Mouse (Mus musculus) right cerebral cortex, postnatal 4 days (tissue): ENCODE measurements around the gene Eef1e1.
"Not testable (repeated sequence)": the region's sequence is repeated elsewhere in the genome, so short reads cannot be mapped to it uniquely, and the experiment has no call there.

Experiments
- DNase-seq: peaks from one replicate; pipeline ENCODE4 v3.0.0-alpha.2; 2022

Eef1e1 gene

DNA sequence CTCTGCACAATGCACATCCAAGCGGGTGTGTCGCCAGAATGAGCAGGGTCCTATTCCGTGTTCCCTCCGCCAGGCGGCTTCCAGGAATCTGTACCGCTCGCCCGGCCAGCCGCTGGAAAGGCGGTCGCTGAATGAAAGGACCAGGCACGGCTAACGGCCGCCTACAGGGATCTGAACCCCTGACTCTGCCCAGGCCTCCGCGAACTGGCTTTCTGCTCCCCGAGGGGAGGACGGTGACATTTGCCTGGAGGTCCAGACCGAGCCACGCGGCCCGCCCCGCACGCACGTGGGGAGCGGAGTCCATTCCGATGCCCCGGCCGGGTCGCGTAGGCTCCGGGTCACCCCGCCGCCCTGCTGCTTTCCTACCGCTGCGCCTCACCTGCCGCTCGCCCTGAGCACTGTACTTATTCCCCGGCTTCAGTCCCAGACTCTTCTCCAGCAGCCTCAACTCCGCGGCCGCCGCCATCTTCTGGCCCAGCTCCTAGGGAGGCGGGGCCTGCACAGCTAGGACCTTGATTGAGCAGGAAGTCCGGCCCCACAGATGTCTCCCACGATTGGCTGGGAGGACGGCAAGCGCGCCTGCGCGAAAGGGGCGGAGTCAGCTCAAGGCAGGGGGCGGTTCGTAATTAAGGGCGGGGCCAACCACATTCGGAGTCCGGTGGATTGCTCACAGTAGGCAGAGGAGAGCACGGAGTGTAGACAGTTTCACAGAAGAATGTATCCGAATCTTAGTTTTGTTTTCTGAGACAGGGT lies at the start of gene Eef1e1:
TSS of gene Eef1e1 (minus strand) at position 531 of the 753 bp plus-strand sequence.
- DNase-seq = peak; percentile 91

DNA sequence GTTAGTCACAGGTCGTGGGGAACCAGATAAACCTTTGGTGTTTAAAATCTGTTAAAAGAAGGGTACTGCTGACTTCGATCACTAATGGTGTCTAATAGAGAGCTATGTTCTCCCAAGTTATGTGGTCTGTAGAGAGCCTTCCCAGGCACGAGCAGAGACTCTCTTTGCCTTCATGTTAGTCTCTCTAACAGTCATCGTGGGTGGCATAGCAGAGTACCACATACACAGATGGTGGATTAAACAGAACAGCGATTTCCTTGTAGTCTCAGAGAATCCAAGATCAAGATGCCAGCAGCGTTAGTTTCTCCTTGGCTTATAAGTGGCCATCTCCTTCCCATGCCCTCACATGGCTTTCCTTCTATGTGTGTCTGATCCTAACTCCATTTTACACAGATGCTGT lies 32.0 kb upstream of the Eef1e1 start:
- DNase-seq = no peak

DNA sequence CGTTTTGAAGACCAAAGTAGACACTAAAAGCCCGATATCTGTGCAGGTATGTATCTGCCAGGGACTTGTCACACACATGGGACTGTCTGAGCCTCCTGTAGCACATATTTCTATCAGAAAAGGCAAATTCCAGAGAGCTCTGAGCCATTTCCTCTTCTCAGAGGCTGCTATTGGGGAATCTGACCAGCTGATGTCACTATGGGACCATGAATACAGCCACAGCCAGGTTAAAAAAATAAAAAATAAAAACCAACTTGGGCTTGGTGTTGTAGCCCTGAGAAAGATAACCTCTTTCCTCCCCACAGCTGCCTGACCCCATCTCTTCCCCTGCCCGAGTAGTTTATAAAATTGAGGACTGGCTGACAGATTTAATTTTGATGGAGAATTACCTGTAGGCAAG lies 31.2 kb upstream of the Eef1e1 start:
- peak; percentile 33 for DNase-seq

DNA sequence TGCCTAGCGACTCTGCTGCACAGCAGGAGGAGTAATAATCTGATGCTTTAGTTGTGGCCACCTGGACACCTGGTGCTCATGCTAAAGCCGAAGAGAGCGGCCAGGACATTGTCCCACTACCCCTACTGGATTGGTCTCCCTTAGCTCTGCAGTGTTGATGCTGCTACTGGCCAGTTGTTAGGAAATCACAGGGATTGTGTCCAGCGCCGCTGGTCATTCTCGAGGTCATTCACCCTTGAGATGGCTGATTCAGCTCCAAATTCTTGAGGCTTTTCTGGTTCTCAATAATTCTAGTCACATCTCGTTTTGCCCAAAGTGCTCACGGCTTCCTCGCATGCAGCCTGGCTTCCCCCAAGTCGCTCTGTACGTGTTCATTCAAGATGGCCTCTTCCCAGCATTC lies 29.9 kb upstream of the Eef1e1 start:
- no peak for DNase-seq

DNA sequence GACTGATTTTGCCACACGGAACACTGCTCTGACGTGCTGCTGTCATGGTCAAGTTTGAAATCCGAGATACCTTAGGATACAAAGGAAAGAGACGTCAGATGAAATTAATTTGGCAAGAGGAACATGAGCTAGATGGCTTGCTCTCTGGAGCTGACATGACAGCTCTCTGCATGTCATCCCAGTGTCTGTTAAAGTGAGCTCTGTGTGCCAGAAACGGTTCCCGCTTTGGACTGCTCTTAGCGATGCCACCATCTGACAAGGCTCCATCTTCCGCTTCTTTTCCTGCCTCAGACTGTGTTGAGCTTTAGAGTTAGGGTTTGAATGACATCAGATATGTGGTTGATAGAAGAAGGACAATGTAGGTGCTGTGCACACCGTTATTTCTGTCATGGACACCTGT lies 13.5 kb upstream of the Eef1e1 start:
- no peak for DNase-seq

DNA sequence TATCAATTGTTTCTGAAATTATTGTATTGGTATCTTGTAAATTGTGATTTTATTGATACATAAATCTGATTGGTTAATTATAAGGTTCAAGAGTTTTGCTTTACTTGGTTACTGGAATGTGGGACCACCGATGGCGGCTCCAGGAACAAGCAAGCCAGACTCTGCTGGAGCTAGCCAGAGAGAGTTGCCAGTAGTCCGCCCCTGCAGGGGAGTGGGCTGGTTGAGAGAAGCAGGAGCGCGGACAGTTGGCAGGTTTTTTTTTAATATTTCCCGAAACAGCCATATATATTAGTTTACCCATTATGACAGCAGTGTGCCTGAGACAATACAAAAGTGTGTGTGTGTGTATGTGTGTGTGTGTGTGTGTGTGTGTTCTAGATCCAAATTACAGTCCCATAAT lies 12.6 kb upstream of the Eef1e1 start:
- DNase-seq = not testable (repeated sequence)

DNA sequence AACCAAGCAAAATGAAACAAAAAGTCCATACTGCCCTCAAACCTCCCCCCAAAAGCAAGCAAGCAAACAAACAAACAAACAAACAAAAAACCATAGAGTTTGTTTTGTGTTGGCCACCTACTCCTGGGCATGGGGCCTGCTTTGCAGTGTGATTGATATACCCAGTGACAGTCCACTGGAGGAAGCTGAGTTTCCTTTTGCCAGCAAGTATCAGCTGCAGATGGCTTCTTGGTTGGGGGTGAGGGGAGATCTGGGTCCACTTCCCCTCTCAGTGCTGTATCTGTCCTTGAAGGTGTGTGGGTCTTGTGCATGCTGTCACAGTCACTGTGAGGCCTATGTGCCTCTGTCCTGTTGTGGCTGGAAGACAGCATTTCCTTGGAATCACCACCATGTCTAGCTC lies 11.2 kb upstream of the Eef1e1 start:
- DNase-seq = no peak

DNA sequence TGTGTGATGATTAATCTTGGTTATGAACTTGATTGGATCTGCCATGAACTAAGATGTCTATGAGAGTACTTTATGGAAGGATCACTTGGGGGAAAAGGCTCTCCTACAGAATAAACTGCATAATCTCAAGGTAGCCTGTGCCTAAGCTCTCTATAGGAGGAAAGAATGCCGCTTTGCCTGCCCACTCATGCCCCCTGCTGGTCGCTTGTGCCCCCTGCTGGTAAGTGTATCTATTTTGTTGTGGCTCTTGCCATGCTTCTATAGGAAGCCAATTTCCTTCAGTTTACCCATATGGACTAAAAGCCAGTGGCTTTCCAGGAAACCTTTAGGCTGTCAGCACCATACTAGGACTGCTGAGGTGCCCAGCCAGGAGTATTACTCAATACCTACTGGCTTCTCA lies 9.7 kb upstream of the Eef1e1 start:
- DNase-seq = peak; percentile 26

DNA sequence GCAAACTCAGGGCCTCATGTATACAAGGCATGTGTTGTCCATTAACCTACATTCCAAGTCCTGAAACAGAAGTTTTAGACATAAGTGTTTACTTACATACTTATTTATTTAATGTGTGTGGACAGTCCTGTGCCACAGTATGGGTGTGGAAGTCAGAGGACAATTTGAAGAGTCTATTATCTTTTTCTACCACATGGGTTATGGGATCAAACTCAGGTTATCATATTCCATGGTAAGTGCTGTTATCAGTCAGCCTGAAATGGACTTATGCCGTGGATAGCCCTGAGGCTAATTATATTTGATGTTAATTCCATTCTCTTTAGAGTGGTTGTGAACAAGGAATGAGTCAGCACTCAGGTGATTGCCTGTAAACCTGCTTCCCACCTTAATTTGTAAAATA lies 5.9 kb upstream of the Eef1e1 start:
- DNase-seq = no peak

DNA sequence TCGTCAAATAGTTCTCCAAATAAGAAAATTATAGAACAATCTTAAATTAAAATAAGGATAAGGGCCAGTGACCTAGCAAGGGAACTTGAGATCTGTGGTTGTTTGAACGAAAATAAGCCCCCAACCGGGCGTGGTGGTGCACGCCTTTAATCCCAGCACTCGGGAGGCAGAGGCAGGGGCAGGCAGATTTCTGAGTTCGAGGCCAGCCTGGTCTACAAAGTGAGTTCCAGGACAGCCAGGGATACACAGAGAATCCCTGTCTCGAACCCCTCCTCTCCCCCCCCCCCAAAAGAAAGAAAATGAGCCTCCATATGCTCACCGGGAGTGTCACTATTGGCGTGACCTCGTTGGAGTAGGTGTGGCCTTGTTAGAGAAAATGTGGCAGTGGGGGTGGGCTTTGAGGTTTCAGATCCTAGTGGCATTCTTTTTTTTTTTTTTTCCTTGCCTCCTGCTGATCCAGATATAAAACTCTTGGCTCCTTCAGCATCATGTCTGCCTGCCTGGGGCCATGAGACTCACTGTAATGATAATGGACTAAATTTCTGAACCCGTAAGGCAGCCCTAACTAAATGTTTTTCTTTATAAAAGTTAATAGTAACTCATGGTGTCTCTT lies 772 bp upstream of the Eef1e1 start:
- DNase-seq = no peak

DNA sequence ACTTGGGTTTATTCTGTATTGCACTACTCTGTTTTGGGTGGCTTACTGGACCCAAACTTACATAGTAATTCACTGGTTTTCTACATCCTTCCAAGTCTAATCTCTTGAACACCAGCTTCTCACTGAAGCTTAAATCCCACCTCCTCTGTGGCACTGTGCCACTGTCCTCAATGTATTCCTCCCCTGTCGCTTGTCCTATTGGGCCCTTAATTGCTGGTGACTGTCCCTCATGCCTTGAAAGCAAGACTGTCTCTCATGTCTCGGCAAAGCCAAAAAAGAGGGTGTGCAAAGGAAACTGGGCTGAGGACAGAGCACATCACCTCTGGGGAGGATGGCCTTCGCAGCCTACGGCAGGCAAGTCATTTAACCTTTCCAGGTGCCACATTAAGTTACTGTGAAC lies 993 bp downstream of the Eef1e1 start:
- DNase-seq = peak; percentile 16

DNA sequence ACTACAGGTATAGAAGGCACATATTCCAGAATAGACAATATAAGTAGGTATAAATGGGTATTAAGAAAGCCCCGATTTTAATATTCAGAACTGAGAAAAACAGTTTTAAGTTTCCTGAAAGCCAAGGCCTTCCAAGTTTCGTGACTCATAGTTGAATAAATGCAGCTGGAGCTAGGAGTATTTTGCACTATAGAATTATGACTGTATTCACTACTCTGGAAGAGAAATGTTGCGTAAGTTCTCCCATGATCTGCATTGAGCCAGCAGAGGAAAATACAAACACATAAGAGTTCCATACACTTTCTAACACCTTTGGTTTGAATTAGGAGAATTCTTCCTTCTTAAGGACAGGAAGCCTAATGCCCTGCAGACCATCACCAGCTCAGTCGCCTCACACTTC lies 8.6 kb downstream of the Eef1e1 start:
- no peak for DNase-seq

DNA sequence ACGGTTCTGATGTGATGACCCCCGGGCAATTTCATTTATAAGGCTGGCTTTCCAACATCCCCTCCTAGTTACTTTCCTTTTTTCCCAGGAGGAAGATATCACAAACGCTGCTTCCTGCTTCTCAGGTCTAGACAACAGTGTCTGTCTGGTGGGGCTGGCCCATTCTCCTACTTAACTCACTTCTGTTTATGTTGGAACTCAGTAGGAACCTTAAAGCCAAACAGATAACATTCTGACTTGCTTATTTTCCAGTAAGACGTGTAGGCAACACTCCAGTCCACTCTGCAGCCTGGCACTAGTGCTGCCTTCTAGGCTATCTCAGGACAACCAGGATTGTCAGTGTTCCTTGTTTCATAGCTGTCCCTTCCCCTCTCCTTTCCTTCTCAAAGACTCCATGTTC lies 9.8 kb downstream of the Eef1e1 start:
- no peak for DNase-seq

DNA sequence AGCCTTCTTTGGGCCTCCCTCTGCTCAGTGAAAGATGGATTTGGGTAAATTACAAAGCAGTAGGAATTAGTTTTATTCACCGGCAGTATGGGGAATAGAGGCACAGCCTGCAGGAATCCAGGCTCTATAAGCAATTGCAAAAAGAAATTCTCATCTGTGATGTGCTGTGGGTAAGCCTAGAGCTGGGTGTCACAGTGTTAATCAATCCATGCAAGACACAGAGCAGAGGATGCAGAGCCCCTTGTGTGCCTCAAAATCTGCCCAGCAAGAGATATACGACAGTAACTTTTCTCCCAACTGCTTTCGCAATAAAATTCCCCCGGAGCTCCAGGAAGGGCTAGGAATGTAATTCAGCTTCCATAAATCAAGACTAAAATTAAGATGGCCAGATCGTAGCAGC lies 17.4 kb downstream of the Eef1e1 start:
- DNase-seq = no peak

DNA sequence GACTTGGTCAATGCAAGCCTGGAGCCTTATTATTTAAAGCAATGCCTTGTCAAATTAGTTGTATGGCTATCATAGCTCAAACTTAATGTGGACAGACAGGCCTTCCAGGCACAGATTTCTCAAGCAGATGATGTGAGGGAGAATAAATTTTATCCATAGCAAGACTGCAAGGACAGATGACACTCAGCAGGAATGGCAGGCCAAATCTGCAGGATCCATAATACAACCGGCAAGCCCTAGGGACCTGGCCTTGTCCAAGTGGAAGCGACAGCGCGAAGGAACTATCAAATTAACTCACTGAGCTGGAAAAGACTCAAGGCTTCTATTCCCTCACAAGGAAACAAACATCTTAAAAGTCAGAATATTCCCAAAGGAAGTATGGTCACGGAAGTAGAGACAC lies 17.9 kb downstream of the Eef1e1 start:
- no peak for DNase-seq

DNA sequence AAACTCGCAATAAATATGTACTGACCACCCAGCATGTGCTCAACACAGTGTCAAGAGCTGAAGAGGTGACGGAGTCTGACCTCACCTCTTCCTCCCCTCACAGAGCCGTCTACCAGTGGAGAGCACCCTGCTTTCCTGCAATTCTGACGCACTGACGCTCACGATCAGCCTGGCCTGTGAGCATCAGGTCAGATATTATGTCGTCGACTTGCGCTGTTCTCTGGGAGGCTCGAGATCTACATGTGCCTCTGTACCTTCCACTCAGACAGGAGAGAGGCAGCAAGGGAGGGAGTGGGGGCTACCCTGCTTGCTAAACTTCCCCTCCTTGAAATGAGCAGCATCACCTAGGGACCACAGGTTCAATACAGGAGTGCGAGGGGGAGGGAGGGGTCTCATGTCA lies 20.2 kb downstream of the Eef1e1 start:
- DNase-seq = no peak

DNA sequence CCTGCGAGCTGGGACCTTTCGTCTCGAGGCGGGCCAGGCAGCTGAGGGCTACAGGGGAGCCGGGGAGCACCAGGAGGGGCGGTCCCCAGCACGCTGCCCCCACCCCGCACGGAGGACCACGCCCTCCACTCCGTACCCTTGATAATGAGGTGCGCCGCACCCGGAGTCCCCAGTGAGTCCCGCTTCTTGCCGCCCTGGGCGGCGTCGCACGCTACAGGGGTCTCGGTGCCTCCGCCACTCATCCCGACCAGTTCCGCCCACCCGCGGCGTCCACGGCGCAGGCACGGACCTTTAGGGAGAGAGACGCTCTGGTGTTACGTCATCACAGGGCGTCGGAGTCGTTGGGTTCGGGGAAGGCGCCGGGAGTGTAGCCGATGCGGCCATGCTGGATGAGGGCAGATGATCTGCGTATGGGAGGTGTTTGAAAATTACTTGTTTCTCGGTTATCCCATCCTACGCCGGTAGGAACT lies 24.0 kb downstream of the Eef1e1 start, which contains the start of gene Bloc1s5:
TSS of gene Bloc1s5 (minus strand) at position 310 of the 470 bp plus-strand sequence.
- peak; percentile 98 for DNase-seq

DNA sequence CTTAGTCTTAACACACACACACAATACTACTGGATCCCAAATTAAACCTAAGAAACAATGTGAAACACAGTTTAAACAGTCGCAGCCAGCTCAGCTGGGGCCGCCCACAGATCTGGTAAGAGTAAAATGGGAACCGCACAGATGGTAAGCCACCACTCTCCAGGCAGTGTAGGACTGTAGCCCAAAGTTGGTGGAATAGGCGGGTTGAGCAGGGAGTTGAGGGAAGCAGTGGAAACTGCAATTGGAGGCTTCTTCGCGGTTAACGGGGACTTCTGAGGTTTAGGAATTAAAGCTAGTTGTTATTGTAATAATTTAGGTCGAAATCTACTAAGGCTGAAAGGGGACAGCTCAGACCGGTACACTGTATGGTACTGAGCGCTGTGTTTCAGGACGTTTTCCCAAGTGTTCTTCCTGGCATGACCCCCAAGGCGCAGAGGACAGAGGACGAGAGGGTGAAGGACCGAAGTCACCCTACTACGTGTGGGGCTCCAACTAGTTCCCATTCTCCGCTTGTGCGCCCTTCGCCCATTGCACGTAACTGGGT lies 24.5 kb downstream of the Eef1e1 start:
- peak; percentile 19 for DNase-seq

DNA sequence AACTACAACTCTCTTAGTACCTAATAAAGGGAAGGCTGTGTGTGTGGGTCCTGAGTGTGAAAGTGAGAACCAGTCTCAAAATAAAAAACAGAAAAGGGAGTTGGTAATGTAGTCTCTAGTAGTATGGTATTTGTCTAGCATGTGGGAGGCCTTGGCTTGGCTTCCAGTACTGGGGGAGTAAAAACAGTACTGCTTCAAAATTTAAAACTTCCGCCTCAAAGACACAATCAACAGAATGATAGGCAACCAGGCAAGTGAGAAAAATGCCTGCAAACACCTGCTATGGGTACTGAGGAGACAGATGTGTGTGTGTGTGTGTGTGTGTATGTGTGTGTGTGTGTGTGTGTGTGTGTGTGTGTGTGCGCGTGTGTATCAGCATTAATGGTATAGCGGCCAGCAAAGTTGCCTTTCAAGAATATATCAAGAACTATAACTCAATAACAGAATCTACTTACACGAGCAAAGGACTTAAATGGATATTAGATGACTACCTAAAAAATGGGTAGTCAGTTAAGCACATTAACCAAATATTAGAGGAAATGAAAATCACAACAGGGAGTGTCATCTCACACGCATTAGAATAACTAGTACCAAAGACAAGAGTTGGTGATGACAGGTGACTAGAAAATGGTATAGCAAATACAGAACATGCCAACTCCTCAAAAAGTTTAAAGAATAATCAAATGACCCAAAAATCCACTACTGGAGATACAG lies 25.4 kb downstream of the Eef1e1 start:
- DNase-seq = no peak

DNA sequence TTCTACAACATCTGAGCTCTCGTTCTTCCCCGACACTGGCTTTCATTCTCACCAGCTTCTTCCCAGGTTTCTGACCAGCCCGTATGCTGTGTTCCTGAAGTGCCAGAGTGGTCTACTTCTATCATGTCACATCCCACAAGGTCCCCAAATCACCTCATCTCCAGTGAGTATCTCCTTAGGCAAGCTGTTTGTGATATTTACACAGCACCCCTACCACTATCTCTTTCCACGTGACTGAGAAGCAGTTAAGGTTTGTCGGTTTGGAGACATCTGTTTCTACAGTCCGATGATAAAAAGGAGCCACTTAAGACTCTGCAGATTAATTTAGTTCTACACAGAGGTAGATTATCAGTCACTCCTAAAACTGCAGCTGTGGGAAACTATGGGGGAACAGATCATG lies 26.3 kb downstream of the Eef1e1 start:
- DNase-seq = no peak

DNA sequence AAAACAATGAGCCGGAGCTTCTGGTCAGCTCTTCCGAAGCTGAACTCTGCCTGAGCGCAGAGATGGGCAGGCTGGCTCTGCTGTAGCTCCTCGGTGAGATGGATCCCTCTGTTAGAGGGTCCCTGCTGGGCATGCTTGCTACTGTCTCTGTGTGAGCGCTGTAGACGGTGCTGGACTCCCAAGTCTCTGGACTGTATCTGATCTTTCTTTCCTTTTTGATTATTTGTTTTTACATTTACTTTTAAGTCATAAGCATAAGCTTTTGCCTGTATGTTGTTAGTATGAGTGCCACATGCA lies 32.7 kb downstream of the Eef1e1 start:
- DNase-seq = no peak

DNA sequence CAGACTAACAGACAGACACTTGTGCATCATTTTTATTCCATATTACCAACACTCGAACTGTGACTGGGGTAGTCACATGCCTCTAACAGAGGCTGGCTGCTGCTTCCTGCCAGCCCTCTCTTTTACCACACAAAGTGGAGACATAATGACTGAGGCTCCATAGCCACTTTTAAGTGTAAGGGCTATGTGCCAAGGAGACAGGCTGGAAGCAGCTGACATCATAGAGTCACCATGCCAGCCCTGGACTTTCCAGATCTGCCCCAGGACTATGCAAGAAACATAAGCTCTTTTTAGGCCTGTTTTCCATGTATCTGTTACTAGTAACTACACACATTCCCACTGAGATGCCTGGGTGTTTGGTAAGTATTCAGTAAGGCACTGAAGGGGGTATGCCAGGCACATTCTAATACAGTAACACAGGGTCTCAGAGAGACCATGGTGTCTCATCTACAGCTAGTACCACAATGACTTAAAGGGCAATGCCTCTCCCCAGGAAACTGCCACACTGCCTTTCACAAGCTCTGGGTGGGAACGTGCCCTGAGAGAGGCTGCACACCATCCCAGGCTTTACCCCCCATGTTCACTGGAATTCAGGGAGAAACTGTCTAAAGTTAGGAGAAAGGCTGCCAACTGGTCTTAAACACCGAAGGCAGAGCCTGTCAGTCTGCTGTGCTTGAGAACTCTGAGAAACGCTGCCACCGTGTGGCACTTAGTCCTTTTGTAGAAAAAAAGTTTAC lies 33.2 kb downstream of the Eef1e1 start:
- DNase-seq = peak; percentile 25

DNA sequence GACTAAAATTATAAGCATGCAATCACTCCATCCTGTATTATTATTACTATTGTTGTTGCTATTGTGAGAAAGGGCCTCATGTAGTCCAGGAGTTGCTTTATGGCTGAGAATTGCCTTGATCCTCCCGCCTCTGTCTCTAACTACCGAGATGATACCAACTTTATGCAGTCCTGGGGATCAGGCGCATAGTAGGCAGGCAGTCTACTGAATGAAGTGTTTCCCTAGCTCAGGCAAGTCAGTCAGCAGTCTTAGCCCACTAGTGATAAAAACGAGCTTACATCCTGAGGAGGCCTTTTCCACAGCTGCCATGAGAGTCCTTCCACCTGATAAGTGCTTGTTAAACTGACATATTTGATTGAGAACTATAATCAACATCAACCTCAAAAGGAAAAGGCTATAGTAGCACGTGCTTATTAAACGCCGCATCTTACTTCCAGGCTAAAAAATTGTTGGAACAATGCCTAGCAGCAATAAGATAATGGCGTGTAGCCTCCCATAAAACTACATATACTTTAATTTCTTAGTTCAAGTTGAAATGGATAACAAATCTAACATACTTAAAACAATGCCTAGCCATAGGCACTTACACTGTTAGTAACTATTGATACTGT lies 34.5 kb downstream of the Eef1e1 start:
- DNase-seq = no peak
